Mouse (Mus musculus) heart, embryonic 10.5 days (tissue): Measurements from ENCODE around the gene Arid1b. TPM values are rescaled to one million over a fixed set of nuclear protein-coding genes. Genes with fewer than 3 reads are reported as not detected.

Experiments
- DNase-seq: peaks from one replicate; pipeline ENCODE4 v3.0.0-alpha.2; 2017; ENCODE audit warnings: low spot score
- H3K27ac ChIP-seq: fragments of 300-500 bp; sonication (generic); 2 replicates; pipeline ENCODE4 v1.5.1; 2016; ENCODE audit warnings: mild to moderate bottlenecking
- H3K27me3 ChIP-seq: fragments of 300-500 bp; sonication (generic); 2 replicates; pipeline ENCODE4 v1.6.1; 2016; ENCODE audit warnings: mild to moderate bottlenecking; ENCODE audit not compliant: poor library complexity, insufficient read depth, severe bottlenecking
- H3K36me3 ChIP-seq: fragments of 300-500 bp; sonication (generic); 2 replicates; pipeline ENCODE4 v1.6.1; 2016; ENCODE audit warnings: mild to moderate bottlenecking, moderate library complexity
- H3K4me1 ChIP-seq: fragments of 300-500 bp; sonication (generic); 2 replicates; pipeline ENCODE4 v1.6.1; 2016; ENCODE audit warnings: mild to moderate bottlenecking
- H3K4me3 ChIP-seq: fragments of 300-500 bp; sonication (generic); 2 replicates; pipeline ENCODE4 v1.5.1; 2016; ENCODE audit warnings: mild to moderate bottlenecking, moderate library complexity
- H3K9me3 ChIP-seq: fragments of 300-500 bp; sonication (generic); 2 replicates; pipeline ENCODE4 v1.6.1; 2016; ENCODE audit warnings: mild to moderate bottlenecking, moderate library complexity
- WGBS: fragments of 180-500 bp; shearing (Covaris S2); methylation state at CpG from one replicate; pipeline ENCODE4 v1.1.7; 2016; 5-methylcytosine and 5-hydroxymethylcytosine counted together
- polyA plus RNA-seq: library from polyadenylated mRNA; unstranded; fragments of >200 nt; fragmentation: Nextera tagmentation; extraction: Ambion mirVana; gene quantifications from 2 replicates; pipeline ENCODE4 v1.2.1, GENCODE M21; 2016

Gene Arid1b
- polyA plus RNA-seq, 1 experiment from 2014 or later: 8.4 TPM

GRCm38 (mm10) chr17:5360759-5361158 is 366.6 kb downstream of the Arid1b start:
- WGBS: 58% methylated on average over 2 of the region's 2 CpGs

DNA sequence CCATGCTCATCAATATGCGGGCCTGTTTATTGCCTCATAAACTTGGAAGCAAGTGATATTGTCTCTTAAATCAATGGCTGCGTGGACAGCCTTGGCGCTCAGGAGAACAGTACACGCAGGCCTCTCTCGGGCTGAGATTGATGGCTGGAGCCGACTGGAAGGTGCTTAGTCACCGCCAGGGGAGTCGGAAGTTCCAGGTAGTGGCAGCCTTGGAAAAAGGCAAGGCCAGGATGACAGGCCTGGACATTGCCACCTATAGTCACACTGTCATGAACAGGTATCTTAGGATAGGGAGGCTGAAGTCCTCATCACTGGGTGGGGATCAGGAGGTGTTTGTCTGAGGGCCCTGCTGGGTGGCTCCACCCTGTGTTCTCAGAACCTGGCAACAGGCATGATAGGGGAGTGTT is 371.9 kb downstream of the Arid1b start:
- Histone ChIP-seq H3K9me3 (peaks cover 3% of the 10 kb centered on the region; the same call in 1 of the 2 replicates), H3K36me3 (no peaks in the 10 kb centered on the region), H3K4me3 (no peak overlapping the region), H3K27ac (no peak overlapping the region), H3K27me3 (0 out of 2 replicates have a peak, but pooled peaks cover 3% of the 10 kb centered on the region), H3K4me1 (peaks cover 5% of the 10 kb centered on the region; the same call in 1 of the 2 replicates)
- 71% methylated on average over 8 of the region's 8 CpGs for WGBS
- DNase-seq: no peak

More at GRCm38 (mm10) chr17:5360759-5361158, 366.6 kb downstream of the Arid1b start:
- 0 out of 2 replicates have a peak, but pooled peaks cover 1% of the 10 kb centered on the region for H3K27me3 ChIP-seq
- no peak for DNase-seq
- no peaks in the 10 kb centered on the region for H3K36me3 ChIP-seq
- no peak overlapping the region for H3K27ac ChIP-seq
- H3K4me3 ChIP-seq: no peak overlapping the region
- no peaks in the 10 kb centered on the region for H3K9me3 ChIP-seq
- no peaks in the 10 kb centered on the region for H3K4me1 ChIP-seq

- H3K36me3 ChIP-seq: no peaks in the 10 kb centered on the region
- 54% methylated on average over 4 of the region's 4 CpGs for WGBS
- H3K27ac ChIP-seq: no peak overlapping the region
- DNase-seq: no peak
- no peak overlapping the region for H3K4me3 ChIP-seq
- no peaks in the 10 kb centered on the region for H3K27me3 ChIP-seq
- H3K9me3 ChIP-seq: peaks cover 3% of the 10 kb centered on the region; the same call in 1 of the 2 replicates
- H3K4me1 ChIP-seq: peaks cover 11% of the 10 kb centered on the region
These were observed 376.9 kb downstream of the Arid1b start for GRCm38 (mm10) chr17:5371032-5371431.

DNA sequence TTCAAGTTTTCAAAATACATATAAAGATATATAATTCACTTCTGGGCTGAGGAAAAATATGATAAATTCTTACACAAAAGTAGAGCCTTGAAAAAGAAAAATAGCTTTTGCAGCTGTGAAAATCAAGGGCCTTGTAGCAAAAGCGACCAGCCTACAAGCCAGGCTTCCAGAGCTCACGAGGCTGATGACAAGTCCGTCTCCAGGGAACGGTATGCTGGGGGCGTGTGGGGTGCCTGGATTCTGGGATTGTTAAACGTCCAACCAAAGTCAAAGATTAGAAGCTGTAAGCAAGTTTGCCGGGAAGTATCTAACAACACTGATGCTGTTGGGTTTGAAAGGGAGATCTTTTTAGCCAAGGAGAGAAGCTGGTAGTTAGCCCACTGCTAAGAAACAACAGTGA is 377.4 kb downstream of the Arid1b start:
- no peak for DNase-seq
- Histone ChIP-seq H3K27me3 (no peaks in the 10 kb centered on the region), H3K9me3 (peaks cover 3% of the 10 kb centered on the region; the same call in 1 of the 2 replicates), H3K4me3 (no peak overlapping the region), H3K27ac (no peak overlapping the region), H3K4me1 (peaks cover 11% of the 10 kb centered on the region), H3K36me3 (no peaks in the 10 kb centered on the region)
- WGBS: 46% methylated on average over 7 of the region's 7 CpGs

DNA sequence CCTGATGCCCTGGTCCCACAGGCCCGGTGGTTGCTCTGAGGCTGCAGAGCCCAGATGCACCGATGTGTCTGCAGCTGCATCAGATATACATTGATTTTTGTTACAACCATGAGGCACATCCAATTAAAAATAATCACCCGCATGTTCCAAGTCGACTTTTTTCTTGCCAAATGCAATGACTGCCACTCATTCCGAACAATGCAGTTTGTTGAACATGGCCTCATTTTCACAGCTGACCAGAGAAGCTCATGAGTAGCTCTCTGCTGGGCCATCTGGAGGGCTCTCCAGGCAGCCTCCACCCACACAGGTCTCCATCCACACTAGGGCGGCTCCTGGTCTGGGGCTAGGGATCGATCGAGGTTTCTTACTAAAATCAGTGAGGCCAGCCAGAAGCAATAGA is 378.8 kb downstream of the Arid1b start:
- peaks cover 5% of the 10 kb centered on the region; the same call in 1 of the 2 replicates for H3K27me3 ChIP-seq
- peaks cover 11% of the 10 kb centered on the region for H3K4me1 ChIP-seq
- WGBS: 84% methylated on average over 8 of the region's 8 CpGs
- H3K4me3 ChIP-seq: no peak overlapping the region
- no peaks in the 10 kb centered on the region for H3K36me3 ChIP-seq
- peaks cover 3% of the 10 kb centered on the region; the same call in 1 of the 2 replicates for H3K9me3 ChIP-seq
- no peak for DNase-seq
- no peak overlapping the region for H3K27ac ChIP-seq

GRCm38 (mm10) chr17:5377151-5377929 is 383.2 kb downstream of the Arid1b start:
- no peaks in the 10 kb centered on the region for H3K36me3 ChIP-seq
- H3K4me3 ChIP-seq: no peak overlapping the region
- H3K9me3 ChIP-seq: no peaks in the 10 kb centered on the region
- no peak for DNase-seq
- H3K27me3 ChIP-seq: peaks cover 5% of the 10 kb centered on the region; the same call in 1 of the 2 replicates
- H3K27ac ChIP-seq: no peak overlapping the region
- H3K4me1 ChIP-seq: no peaks in the 10 kb centered on the region; the same call in 1 of the 2 replicates
- 32% methylated on average over 11 of the region's 11 CpGs for WGBS

DNA sequence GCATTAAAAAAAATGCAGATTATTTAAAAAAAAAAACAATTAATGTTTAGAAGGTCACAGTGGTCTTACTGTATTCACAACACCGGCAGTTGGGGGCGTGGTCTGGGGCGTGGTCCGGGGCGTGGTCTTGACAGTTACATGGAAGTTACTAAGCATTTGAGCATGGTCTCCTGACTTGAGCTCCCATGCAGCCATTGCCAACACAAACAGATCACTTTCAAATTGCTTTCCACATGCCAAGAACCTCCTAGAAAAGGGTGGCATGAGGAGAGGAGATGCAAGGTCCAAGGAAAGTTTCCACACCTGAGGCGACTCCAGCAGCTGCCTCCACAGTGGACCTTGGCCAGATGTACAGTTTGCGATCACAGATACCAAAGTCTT is 383.8 kb downstream of the Arid1b start:
- peaks cover 2% of the 10 kb centered on the region; the same call in 1 of the 2 replicates for H3K4me1 ChIP-seq
- no peak overlapping the region for H3K27ac ChIP-seq
- peaks cover 5% of the 10 kb centered on the region; the same call in 1 of the 2 replicates for H3K27me3 ChIP-seq
- 30% methylated on average over 7 of the region's 7 CpGs for WGBS
- no peak for DNase-seq
- no peaks in the 10 kb centered on the region for H3K9me3 ChIP-seq
- H3K4me3 ChIP-seq: no peak overlapping the region
- H3K36me3 ChIP-seq: no peaks in the 10 kb centered on the region

DNA sequence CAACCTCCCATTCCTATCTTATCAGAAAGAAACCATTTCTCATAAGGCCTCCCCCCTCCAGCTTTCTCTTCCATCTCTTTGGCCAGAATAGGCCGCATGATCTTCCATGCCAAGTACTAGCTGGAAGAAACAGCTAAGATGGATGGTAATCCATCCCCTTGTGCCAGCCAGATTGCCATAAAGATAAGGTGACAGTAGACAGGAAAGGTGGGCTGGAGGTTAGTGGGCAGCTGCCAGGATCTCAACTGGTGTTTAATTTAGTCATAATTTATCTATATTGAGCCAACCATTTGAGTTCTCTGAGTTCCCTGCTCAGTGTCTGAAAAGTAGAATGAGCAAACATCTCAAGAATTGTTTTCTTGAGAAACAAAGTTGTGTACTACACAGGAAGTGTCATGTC is 391.6 kb downstream of the Arid1b start:
- Histone ChIP-seq H3K4me3 (no peak overlapping the region), H3K9me3 (no peaks in the 10 kb centered on the region), H3K36me3 (no peaks in the 10 kb centered on the region), H3K27ac (no peak overlapping the region), H3K4me1 (peaks cover 9% of the 10 kb centered on the region), H3K27me3 (0 out of 2 replicates have a peak, but pooled peaks cover 4% of the 10 kb centered on the region)
- no peak for DNase-seq
- 86% methylated on average over 1 of the region's 1 CpGs for WGBS

DNA sequence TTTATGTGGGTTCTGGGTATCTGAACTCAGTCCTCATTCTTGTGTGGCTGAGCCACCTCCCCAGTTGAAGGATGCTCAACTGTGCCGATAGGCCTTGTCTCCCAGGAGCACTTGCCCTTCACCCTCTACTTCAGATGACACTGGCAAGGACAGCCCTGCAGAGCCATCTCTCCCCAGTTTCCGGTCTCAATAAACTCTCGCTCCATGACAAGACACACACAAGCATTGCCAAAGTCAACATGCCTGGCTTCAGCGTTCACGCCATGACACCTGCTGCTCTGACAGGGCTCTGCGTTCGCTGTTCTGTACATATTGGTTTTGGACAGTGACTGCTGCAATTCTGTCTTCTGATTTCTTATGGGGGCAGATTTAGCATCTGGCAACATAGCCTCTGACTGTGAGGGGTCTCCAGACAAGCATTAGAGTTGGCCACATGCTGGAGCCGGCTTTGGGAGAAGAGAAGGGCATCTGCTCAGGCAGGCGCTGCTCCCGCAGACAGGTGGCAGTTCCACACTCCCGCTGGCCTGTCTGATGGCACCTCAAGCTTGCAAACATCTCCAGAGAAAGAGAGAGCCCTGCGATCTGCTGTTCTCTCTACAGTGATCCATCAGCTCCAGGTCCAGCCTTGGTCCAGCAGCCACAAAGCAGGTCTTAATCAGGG is 392.9 kb downstream of the Arid1b start:
- Histone ChIP-seq H3K27me3 (0 out of 2 replicates have a peak, but pooled peaks cover 4% of the 10 kb centered on the region), H3K9me3 (no peaks in the 10 kb centered on the region), H3K4me3 (no peak overlapping the region), H3K36me3 (no peaks in the 10 kb centered on the region), H3K4me1 (peaks cover 10% of the 10 kb centered on the region), H3K27ac (no peak overlapping the region)
- 79% methylated on average over 12 of the region's 12 CpGs for WGBS
- DNase-seq: no peak

DNA sequence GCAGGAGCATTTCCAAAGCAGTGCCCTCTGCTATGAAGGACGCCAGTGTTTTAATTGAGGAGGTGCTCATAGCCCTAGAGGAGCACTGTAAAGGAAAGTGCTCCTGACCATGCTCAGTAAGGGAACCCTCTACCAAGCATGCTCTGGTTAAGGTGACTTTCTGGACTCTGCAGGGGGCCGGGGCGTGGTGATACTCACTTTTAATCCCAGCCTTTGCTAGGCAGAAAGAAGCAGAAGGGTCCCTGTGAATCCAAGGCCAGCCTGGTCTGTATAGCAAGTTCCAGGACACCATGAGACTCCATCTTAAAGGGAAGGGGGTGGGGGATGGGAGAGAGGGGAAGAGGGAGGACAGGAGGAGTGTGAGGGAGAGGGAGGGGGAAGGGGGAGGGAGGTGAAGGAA is 394.2 kb downstream of the Arid1b start:
- H3K36me3 ChIP-seq: no peaks in the 10 kb centered on the region
- no peak overlapping the region for H3K27ac ChIP-seq
- H3K9me3 ChIP-seq: no peaks in the 10 kb centered on the region
- H3K4me1 ChIP-seq: peaks cover 8% of the 10 kb centered on the region
- 0 out of 2 replicates have a peak, but pooled peaks cover 4% of the 10 kb centered on the region for H3K27me3 ChIP-seq
- H3K4me3 ChIP-seq: no peak overlapping the region
- DNase-seq: no peak
- 63% methylated on average over 3 of the region's 3 CpGs for WGBS

DNA sequence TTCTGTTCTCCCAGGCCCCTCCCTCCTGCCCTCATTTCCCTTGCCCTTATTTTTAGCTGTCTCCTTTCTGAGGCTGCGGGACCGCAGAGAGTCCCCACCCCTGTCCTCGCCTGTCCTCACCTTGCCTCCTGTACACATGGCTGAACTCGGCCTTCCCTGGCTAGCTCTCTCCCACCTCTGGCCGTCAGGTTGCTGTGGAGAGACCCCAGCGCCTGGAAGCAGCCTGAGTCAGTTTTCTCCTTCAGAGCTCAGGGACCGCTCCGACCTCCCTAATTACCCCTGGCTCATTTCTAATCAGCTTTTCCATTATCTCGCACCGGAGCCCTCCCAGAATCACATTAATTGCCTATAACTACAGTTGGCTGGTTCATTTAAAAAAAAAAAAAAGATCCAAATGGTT is 396.6 kb downstream of the Arid1b start:
- Histone ChIP-seq H3K27me3 (0 out of 2 replicates have a peak, but pooled peaks cover 4% of the 10 kb centered on the region), H3K4me1 (peaks cover 8% of the 10 kb centered on the region)
- WGBS: 46% methylated on average over 10 of the region's 10 CpGs

GRCm38 (mm10) chr17:5395454-5396205 is 401.5 kb downstream of the Arid1b start:
- no peak for DNase-seq
- H3K4me1 ChIP-seq: peaks cover 4% of the 10 kb centered on the region
- H3K27ac ChIP-seq: no peak overlapping the region
- no peaks in the 10 kb centered on the region for H3K36me3 ChIP-seq
- no peak overlapping the region for H3K4me3 ChIP-seq
- WGBS: 82% methylated on average over 16 of the region's 16 CpGs
- peaks cover 18% of the 10 kb centered on the region for H3K27me3 ChIP-seq
- no peaks in the 10 kb centered on the region for H3K9me3 ChIP-seq

More for the DNA sequence above, 396.6 kb downstream of the Arid1b start:
- no peak for DNase-seq
- H3K4me3 ChIP-seq: no peak overlapping the region
- no peaks in the 10 kb centered on the region for H3K9me3 ChIP-seq
- H3K27ac ChIP-seq: no peak overlapping the region
- H3K36me3 ChIP-seq: no peaks in the 10 kb centered on the region
